Mouse (Mus musculus) testis, adult 2 months (tissue): ENCODE results near the gene A930009A15Rik.

Experiments used
- CTCF ChIP-seq: fragments of 200-500 bp; IDR thresholded peaks from 2 replicates; pipeline ENCODE4 v1.5.1; 2012; ENCODE audit warnings: low read depth, mild to moderate bottlenecking, inconsistent platforms, low read length, moderate library complexity; ENCODE audit not compliant: control insufficient read depth, insufficient read depth, insufficient replicate concordance
- POLR2A ChIP-seq: fragments of 200-500 bp; IDR thresholded peaks from 2 replicates; pipeline ENCODE4 v1.6.1; 2012; ENCODE audit warnings: low read depth, mild to moderate bottlenecking, inconsistent platforms, low read length, moderate library complexity; ENCODE audit not compliant: control insufficient read depth

DNA sequence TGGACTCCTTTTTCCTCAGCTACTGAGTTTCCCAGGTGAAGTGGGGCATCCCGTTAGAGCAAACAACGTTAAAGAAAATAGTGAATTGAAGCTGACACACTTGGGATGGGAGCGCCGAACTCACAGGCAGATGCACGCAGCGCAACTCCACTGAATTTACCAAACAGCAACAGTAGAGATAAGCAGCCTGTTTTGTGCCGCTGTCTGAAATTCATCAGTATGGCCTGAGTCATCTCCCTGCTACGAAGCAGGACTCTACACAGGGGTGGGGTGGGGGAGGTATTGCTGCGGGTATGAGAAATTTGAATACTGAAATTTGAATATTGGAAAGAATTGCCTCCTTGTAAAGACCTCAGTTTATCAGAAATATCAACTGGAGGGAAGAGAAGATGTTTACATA lies 12.2 kb downstream of the A930009A15Rik start:
- TF ChIP-seq POLR2A (no peak), CTCF (no peak)
